Mouse (Mus musculus) fibroblast of lung, adult 2 months (primary cell): ENCODE measurements around the gene Tmem45b.

Source experiments
- DNase-seq: peaks from one replicate; pipeline ENCODE4 v3.0.0-alpha.2; 2011; ENCODE audit warnings: low read depth

The Tmem45b gene

GRCm38 (mm10) chr9:31404311-31404710, 60.0 kb downstream of the Tmem45b start:
- no peak for DNase-seq

DNA sequence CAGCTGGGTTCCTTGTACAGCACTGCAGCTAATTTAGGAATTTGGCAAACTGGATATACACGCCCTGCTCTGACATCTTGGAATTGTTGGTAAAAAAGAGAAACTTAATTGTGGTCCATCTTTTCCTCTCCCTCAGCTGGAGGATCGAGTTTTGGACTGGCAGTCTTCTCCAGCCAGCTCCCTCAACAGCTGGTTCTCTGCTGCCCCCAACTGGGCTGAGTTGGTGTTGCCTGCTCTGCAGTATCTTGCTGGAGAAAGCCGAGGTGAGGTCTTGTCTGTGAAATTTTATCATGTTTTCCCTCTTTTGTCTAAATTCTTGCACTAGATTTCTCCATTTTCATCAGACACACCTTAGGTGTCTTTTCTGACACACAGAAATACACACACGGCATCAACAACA, 63.8 kb downstream of the Tmem45b start:
- peak; percentile 44 for DNase-seq

DNA sequence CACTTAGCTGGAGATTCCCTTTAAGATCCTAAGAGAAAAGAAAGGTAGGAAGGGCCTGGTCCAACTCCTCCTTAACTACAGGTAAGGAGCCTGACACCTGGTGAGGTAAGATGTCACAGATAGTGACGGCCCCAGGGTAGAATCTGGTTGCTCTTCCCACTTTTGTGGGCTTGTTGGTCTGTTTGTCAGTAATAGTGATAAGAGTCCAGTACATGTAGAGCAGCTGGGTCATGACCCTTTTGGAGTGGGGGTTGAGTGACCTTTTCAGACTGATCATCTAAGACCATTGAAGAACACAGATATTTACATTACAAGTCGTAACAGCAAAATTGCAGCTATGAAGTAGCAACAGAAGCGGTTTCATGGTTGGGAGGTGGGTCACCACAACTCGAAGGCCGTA, 77.1 kb downstream of the Tmem45b start:
- DNase-seq, result no peak

- no peak for DNase-seq
Measured at GRCm38 (mm10) chr9:31386368-31387180, 77.7 kb downstream of the Tmem45b start.

DNA sequence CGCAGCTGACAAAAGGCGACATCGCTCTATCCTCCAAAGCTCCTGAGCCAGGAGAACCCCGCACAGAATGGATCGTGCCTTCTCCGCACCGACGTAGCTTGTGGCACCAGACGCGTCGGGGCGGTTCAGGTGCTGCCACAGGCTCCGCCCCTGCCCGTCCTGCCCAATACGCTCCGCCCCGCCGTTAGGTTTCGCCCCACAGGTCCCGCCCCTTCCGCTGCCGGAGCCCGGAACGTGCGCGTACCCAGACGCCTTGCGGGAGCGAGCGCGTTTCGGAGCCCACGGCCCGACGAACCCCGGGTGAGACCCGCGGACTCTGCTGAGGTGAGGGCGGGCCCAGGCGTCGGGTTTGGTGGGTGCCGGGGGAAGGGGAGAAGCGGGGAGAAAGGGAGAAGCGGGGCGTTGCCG, 78.3 kb downstream of the Tmem45b start, which contains the start of gene Nfrkb:
Gene Nfrkb (plus strand): TSS at position 246 of the 408 bp plus-strand sequence.
- peak; percentile 62 for DNase-seq

DNA sequence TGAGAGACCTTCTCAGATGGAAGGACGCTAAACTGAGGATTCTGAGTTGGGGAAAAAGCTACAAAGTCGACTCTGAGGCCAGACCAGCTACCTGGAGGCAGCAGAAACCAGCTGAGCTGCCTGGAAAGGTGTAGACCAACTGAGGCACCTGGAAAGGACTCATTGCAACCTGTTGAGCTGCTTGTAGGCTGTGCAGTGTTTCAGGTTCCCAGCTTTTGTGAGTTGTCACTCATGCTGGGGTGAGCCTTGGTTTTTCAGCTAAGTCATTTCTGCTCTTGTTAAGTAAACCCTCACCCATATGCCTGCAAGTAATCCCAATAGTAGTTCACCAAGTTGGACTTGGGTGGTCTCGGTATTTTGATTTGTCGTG, 78.8 kb downstream of the Tmem45b start:
- no peak for DNase-seq

DNA sequence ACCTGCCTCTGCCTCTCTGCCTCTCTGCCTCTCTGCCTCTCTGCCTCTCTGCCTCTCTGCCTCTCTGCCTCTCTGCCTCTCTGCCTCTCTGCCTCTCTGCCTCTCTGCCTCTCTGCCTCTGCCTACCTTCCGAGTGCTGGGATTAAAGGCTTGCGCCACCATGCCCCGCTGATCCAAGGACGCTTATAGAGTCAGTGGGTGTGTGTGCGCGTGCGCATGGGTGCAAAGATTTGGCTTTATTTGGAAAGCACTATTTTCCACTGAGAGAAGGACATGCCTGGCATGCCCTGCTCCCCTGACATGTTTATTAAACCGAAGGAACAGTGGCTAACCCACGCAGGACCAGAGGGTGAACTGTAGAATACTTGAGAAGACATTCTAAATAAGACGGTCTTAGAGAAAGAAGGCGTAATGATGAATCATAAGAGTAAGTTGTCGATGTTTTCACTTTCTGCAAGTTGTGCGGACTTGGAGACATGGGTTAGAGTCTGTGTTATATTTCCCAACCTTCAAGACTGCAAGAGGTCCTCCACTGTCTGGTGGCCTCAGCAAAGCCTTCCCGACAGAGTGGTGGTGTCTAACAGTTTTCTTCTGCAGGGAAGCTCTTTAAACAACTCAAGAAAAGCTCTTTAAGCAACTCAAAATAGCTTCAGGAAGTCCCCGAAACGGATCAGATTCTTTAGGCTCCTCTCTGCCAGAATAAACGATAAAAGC, 79.3 kb downstream of the Tmem45b start:
- DNase-seq, result no peak

DNA sequence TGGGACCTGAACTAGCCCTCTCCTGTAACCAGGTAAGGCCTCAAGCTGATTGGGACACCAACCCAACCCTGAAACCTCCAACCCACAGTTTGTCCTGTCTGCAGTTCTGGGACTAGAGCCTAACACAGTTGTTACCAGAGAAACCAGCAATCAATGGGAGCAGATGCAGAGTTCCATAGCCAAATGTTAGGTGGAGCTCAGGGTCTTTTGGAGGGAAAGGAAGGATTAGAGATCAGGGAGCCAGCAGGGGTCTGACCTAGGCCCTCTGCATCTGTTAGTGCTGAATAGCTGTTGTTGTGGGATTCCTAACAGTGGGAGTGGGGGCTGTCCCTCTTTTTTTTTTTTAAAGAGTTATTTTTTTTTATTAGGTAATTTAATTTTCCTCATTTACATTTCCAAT, 87.6 kb downstream of the Tmem45b start:
- DNase-seq, result no peak
